Mouse (Mus musculus): ENCODE results near the gene Taf12.

DNA sequence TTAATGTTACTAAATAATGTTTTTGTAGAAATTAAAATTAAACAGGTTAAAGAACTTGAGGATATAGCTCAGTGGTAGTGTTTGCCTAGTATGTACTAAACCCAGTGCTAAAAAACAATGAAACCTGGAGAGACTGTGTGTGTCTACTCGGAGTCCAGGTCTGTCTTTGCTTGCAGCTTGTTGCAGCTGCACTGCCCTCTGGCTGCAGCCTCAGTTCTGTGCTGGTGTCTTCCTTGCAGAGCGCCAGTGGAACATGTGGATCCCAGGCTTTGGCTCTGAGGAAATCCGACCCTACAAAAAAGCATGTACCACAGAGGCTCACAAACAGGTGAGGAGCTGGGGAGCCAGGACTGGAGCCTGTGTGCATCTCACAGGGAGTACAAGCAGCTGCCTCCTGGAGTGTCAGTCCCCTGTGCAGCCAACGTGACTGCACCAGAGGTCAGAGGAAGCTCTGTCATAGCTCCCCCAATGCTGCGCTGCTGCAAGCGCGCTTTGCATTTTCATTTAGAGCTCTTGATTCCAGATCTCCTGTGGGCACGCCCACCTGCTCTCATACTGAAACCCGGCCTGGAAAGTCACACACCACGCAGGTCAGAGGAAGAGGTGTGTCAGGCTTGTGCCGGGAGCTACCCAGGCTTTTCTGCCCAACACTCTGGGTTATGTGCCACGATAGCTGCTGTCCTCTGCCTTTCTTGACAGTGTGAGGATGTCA, 17.6 kb downstream of the Taf12 start:
- TF ChIP-seq POLR2A (IDR thresholded peaks at IDR 0.05; ENCODE audit: borderline replicate concordance, low read depth, low read length) (no peak), CTCF (IDR thresholded peaks at IDR 0.05; ENCODE audit: low read depth, low read length) (no peak)

Measured in bone marrow macrophage, adult 2 months (primary cell).